Mouse (Mus musculus): ENCODE measurements around the gene Gm10142. TPM values are rescaled to one million over a fixed set of nuclear protein-coding genes. Genes with fewer than 3 reads are reported as not detected.
"Not testable (repeated sequence)": the region's sequence is repeated elsewhere in the genome, so short reads cannot be mapped to it uniquely, and the experiment has no call there.

Gene Gm10142
- total RNA-seq, 4 experiments from 2014 or later = not detected

DNA sequence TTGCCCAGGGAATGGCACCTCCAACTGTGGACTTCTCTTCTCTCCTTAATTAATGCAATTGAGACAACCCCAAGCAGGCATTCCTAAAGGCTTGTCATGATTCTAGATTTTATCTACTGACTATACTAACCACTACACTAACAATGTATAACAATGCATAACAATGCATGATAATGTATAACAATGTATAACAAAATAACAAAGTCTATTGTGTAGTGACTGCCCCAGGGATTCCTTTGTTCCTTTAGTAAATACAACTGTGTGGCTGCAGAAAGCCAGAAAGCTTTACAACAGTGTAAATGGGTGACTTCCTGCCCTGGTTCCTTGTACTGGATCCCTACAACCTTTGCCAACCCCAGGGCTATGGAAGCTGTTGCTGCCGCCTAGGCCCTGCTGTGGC, 20.3 kb downstream of the Gm10142 start:
- DNase-seq (ENCODE audit: low spot score in 2 of 2) = no peak

DNA sequence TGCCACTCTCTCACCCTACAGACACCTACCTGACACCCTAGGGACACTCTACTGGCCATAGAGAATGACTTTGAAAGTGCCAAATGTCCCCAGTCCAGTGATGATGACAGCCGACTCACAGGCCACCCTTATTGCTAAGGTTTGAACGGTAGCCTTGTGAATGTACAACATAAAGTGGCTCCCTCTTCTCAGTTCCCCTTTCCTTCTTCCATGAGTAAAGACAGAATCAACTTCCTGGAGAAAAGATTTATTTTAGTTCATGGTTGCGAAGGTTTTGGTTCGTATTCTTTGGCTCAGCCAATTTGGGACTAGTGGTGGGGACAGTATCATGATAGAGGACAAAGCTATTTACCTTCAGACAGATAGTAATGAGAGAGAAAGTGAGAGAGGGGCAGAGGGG, 23.3 kb downstream of the Gm10142 start:
- DNase-seq (ENCODE audit: low spot score in 2 of 2) = no peak

- not testable (repeated sequence) for DNase-seq (ENCODE audit: low spot score in 2 of 2)
Measured at GRCm38 (mm10) chr10:77741924-77742688, 26.5 kb downstream of the Gm10142 start, which contains the start of gene Gm18596. Gene Gm18596, minus strand, starts transcription at chr10:77742638.

GRCm38 (mm10) chr10:77750686-77751085, 35.1 kb downstream of the Gm10142 start:
- DNase-seq (ENCODE audit: low spot score in 2 of 2) = not testable (repeated sequence)

DNA sequence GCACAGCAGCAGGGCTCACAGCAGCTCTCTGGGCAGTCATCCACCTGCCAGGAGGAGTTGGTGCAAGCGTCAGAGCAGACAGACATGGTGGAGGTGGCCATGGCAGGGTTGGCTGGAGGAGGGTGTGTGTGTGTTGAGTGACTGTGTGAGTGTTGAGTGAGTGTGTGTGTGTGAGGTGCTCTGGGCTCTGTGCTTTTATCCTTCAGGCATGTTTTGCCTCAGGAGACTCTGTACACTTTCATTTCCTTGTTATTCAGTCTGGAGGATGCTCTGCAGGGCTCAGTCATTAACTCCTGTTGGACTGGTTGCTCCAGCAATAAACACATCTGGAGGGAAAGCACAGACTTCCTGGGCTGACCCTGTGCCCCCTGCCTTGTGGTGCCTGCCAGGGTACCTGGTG, 35.6 kb downstream of the Gm10142 start, which contains the start of gene Gm9736:
TSS of gene Gm9736 (minus strand) at position 101 of the 400 bp plus-strand sequence.
- DNase-seq (ENCODE audit: low spot score in 2 of 2) = not testable (repeated sequence)

- DNase-seq (ENCODE audit: low spot score in 2 of 2) = not testable (repeated sequence)
Measured at GRCm38 (mm10) chr10:77752312-77752711, 36.7 kb downstream of the Gm10142 start.

DNA sequence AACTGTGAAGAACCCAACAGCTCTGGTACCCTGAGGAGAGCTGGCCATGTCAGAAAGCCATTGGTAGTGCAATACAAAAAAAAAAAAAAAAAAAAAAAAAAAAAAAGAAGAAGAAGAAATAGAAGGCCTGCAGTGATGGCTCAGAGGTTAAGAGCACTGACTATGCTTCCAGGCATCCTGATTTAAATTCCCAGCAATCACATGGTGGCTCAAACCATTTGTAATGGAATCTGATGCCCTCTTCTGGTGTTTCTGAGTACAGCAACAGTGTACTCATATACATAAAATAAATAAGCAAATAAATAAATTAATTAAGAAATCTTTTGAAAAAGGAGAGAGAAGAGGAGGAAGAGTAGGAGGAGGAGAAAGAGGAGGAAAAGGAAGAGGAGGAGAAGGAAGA, 37.8 kb downstream of the Gm10142 start:
- no peak for DNase-seq (ENCODE audit: low spot score in 2 of 2)

DNA sequence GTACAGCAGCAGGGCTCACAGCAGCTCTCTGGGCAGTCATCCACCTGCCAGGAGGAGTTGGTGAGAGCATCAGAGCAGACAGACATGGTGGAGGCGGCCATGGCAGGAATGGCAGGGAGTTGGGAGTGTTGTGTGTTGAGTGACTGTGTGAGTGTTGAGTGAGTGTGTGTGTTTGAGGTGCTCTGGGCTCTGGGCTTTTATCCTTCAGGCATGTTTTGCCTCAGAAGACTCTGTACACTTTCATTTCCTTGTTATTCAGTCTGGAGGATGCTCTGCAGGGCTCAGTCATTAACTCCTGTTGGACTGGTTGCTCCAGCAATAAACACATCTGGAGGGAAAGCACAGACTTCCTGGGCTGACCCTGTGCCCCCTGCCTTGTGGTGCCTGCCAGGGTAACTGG, 44.0 kb downstream of the Gm10142 start, which contains the start of gene Gm3233:
TSS of gene Gm3233 (minus strand) at position 101 of the 400 bp plus-strand sequence.
- not testable (repeated sequence) for DNase-seq (ENCODE audit: low spot score in 2 of 2)

Other genes starting within 250 kb of the Gm10142 start
- gene Fam207a, start 200.0 kb upstream of the Gm10142 start, total RNA-seq (2022) = 10 to 100 TPM; 26.6 to 32.7 (median 29.5) TPM
- 10 to 100 TPM in 2 of 4 experiments, 1 to 10 TPM in 2; 3.8 to 20.4 (median 8.9) TPM for gene Itgb2, start 185.6 kb upstream of the Gm10142 start, total RNA-seq (2022)
- gene Pttg1ip, start 134.1 kb upstream of the Gm10142 start, total RNA-seq (2022) = 10 to 100 TPM; 80.9 to 92.5 (median 89.4) TPM
- 100 to 1,000 TPM; 172 to 216 (median 192) TPM for gene Sumo3, start 109.7 kb upstream of the Gm10142 start, total RNA-seq (2022)
- gene Gm49325, start 109.6 kb upstream of the Gm10142 start, total RNA-seq (2022) = 10 to 100 TPM; 17.1 to 31.9 (median 23.8) TPM
- gene Ube2g2, start 93.5 kb upstream of the Gm10142 start, total RNA-seq (2022) = 10 to 100 TPM; 44.8 to 51.1 (median 49.0) TPM
- 1 to 10 TPM in 1 of 4 experiments, under 1 TPM in 3; 0.35 to 1.1 (median 0.74) TPM for gene Tspear, start 29.2 kb upstream of the Gm10142 start, total RNA-seq (2022)
- not detected for gene Gm19402, start 25.1 kb upstream of the Gm10142 start, total RNA-seq (2022)
- gene Gm9508, start 18.6 kb upstream of the Gm10142 start, total RNA-seq (2022) = not detected
- not detected for gene Gm10272, start 9.2 kb upstream of the Gm10142 start, total RNA-seq (2022)
- not detected for gene Gm10024, start 4.3 kb upstream of the Gm10142 start, total RNA-seq (2022)
- not detected for gene Krtap12-1, start 4.8 kb downstream of the Gm10142 start, total RNA-seq (2022)
- not detected for gene Gm10100, start 10.7 kb downstream of the Gm10142 start, total RNA-seq (2022)
- gene Gm18596, start 26.8 kb downstream of the Gm10142 start, total RNA-seq (2022) = not detected
- not detected for gene Gm9736, start 35.5 kb downstream of the Gm10142 start, total RNA-seq (2022)
- not detected for gene Gm3233, start 43.9 kb downstream of the Gm10142 start, total RNA-seq (2022)
- not detected for gene Gm3238, start 55.5 kb downstream of the Gm10142 start, total RNA-seq (2022)
- gene Gm7138, start 61.1 kb downstream of the Gm10142 start, total RNA-seq (2022) = not detected
- gene Gm3250, start 66.7 kb downstream of the Gm10142 start, total RNA-seq (2022) = not detected
- not detected for gene Gm7137, start 72.4 kb downstream of the Gm10142 start, total RNA-seq (2022)
- gene Gm9639, start 79.3 kb downstream of the Gm10142 start, total RNA-seq (2022) = not detected
- gene Gm19668, start 83.3 kb downstream of the Gm10142 start, total RNA-seq (2022) = not detected
- gene Gm9507, start 96.0 kb downstream of the Gm10142 start, total RNA-seq (2022) = not detected
- gene Gm2696, start 98.9 kb downstream of the Gm10142 start, total RNA-seq (2022) = not detected
- gene Krtap10-4, start 111.3 kb downstream of the Gm10142 start, total RNA-seq (2022) = not detected
- gene Krtap10-10, start 120.1 kb downstream of the Gm10142 start, total RNA-seq (2022) = not detected
- not detected for gene Gm36176, start 131.0 kb downstream of the Gm10142 start, total RNA-seq (2022)
- gene Gm10318, start 137.1 kb downstream of the Gm10142 start, total RNA-seq (2022) = not detected
- gene Gm3285, start 146.2 kb downstream of the Gm10142 start, total RNA-seq (2022) = not detected
- gene Lrrc3, start 186.7 kb downstream of the Gm10142 start, total RNA-seq (2022) = 10 to 100 TPM in 3 of 4 experiments, 1 to 10 TPM in 1; 9.3 to 10.8 (median 10.4) TPM

Data from left cerebral cortex, adult 8-10 months (tissue).